ENCODE assay signal across 21 mouse cellular contexts in the genomic region with DNA sequence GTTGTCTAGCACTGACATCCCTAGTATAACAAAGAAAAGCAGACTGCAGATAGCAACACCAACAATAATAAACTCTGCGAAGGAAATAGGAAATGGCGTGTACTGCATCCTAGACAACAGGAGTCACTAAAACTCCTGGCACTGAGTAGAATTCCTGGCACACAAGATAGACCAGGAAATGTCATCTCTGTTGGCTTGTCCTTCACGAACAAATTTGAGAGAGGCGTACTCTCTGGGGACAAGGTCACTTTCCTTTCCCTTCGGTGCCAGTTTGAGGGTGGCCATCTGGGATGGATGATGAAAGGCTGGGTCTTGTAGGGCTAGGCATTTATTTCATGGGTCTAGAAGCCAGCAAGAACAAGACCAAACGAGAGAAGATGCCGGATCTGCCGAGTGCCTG.
DNase-seq lines count a peak whose midpoint lies in the region; ATAC-seq lines count a peak whose summit lies in the region.
"Had no signal": no experiment of that assay in that cellular context is flagged by ENCODE, and none has a peak within 500 bp of the region (broad histone marks: within the 10 kb centered on the region; RNA-seq: fewer than 3 reads in every experiment).

No protein-coding gene starts in this region.

- no peak for ATAC-seq in activated CD4-positive, CD25-positive, alpha-beta regulatory T cell, adult 4 months
- ATAC-seq: forebrain, embryonic 14.5 days; hindbrain, embryonic 16.5 days; intestine, embryonic 15.5 days had no signal

- peak; percentile 5 to 34 for DNase-seq in kidney, adult 8-10 months
- no peak for DNase-seq in kidney, postnatal 4 days
- peak; percentile 61 for DNase-seq in adrenal gland, adult 8-10 months
- peak; percentile 62 for DNase-seq in adrenal gland, postnatal 10 days
- DNase-seq in kidney, postnatal 36 days = peak; percentile 22 to 54
- DNase-seq in thymus, adult 18-20 months = no peak
- DNase-seq: cerebellum, adult 8-10 months; cerebellum, postnatal 36 days; embryo, embryonic 11 days; gastrocnemius, adult 2 months; liver; midbrain, embryonic 14.5 days; retina, postnatal 1 day; right cerebral cortex, postnatal 25 days; spleen, adult 18-20 months; thymus, adult 2 months; thymus, postnatal 4 days had no signal

Comparison
In these comparisons a context has a peak if more than half of its experiments do, and no peak if none do; other contexts are left out.
1. DNase-seq: peak in kidney, adult 8-10 months (2 of 2), adrenal gland, adult 8-10 months (single experiment), adrenal gland, postnatal 10 days (single experiment) and kidney, postnatal 36 days (2 of 2); none in kidney, postnatal 4 days (0 of 2) and thymus, adult 18-20 months (0 of 2).